Mouse (Mus musculus) stomach, postnatal 0 days (tissue): Measurements from ENCODE around the gene Ifna5. TPM values are rescaled to one million over a fixed set of nuclear protein-coding genes. Genes with fewer than 3 reads are reported as not detected.

Experiments
- ATAC-seq: fragments of 200-750 bp; cut with Nextera tagmentation; 2 replicates; pipeline ENCODE4 v1.8.0; 2017; ENCODE audit not compliant: low FRiP score, low TSS enrichment
- DNase-seq: peaks from one replicate; pipeline ENCODE4 v3.0.0-alpha.2; 2016; ENCODE audit warnings: low spot score
- H3K27ac ChIP-seq: fragments of 300-500 bp; sonication (generic); replicated peaks from 2 replicates; pipeline ENCODE4 v1.5.1; 2014; ENCODE audit warnings: mild to moderate bottlenecking, control low read depth
- H3K27me3 ChIP-seq: fragments of 300-500 bp; sonication (generic); 2 replicates; pipeline ENCODE4 v1.6.1; 2014; ENCODE audit warnings: low read length; ENCODE audit not compliant: control insufficient read depth, insufficient read depth
- H3K36me3 ChIP-seq: fragments of 300-500 bp; sonication (generic); 2 replicates; pipeline ENCODE4 v1.6.1; 2014; ENCODE audit warnings: low read length, mixed read lengths; ENCODE audit not compliant: control insufficient read depth, insufficient read depth
- H3K4me1 ChIP-seq: fragments of 300-500 bp; sonication (generic); replicated peaks from 2 replicates; pipeline ENCODE4 v1.6.1; 2014; ENCODE audit warnings: antibody characterized with exemption; ENCODE audit not compliant: control insufficient read depth, insufficient read depth
- H3K4me2 ChIP-seq: fragments of 300-500 bp; sonication (generic); replicated peaks from 2 replicates; pipeline ENCODE4 v1.6.1; 2014; ENCODE audit warnings: low read depth, mild to moderate bottlenecking, control low read depth, moderate library complexity
- H3K4me3 ChIP-seq: fragments of 300-500 bp; sonication (generic); 2 replicates; pipeline ENCODE4 v1.5.1; 2014; ENCODE audit warnings: low read depth, low read length, control low read depth
- H3K9ac ChIP-seq: fragments of 300-500 bp; sonication (generic); 2 replicates; pipeline ENCODE4 v1.6.1; 2014; ENCODE audit warnings: mild to moderate bottlenecking, low read length, control low read depth, mixed read lengths
- H3K9me3 ChIP-seq: fragments of 300-500 bp; sonication (generic); 2 replicates; pipeline ENCODE4 v1.6.1; 2016; ENCODE audit warnings: low read length; ENCODE audit not compliant: control insufficient read depth
- CTCF ChIP-seq: IDR thresholded peaks from 2 replicates; pipeline ENCODE4 v1.5.1; 2016; ENCODE audit warnings: antibody characterized with exemption, low read depth, mild to moderate bottlenecking, moderate library complexity
- EP300 ChIP-seq: optimal IDR thresholded peaks from 2 replicates; pipeline ENCODE3; 2016; ENCODE audit warnings: antibody characterized with exemption
- WGBS: fragments of 180-500 bp; shearing (Covaris S2); extraction: QIAGEN DNeasy Blood & Tissue Kit; methylation state at CpG from one replicate; pipeline ENCODE4 v1.1.7; 2014; 5-methylcytosine and 5-hydroxymethylcytosine counted together
- polyA plus RNA-seq: library from polyadenylated mRNA; unstranded; fragments of >200 nt; fragmentation: Nextera tagmentation; extraction: Ambion mirVana; gene quantifications from 2 replicates; pipeline ENCODE4 v1.2.1, GENCODE M21; 2015

Gene Ifna5
- polyA plus RNA-seq, 1 experiment from 2014 or later = not detected

DNA sequence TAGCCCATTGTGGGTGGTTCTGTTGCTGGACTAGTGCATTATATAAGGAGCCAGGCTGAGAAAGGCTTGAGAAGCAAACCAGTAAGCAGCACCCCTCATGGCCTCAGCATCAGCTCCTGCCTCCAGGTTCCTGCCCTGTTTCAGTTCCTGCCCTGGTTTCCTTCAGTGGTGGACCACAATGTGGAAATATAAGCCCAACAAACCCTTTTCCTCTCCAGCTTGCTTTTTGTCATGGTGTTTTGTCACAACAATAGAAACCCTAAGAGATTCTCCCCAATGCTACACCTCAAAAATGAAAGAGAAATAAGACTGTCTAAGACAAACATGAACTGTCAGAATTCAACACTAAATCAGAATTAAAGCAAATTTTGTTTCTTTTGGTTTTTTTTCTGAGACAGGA lies 23.9 kb downstream of the Ifna5 start:
- Histone ChIP-seq H3K27ac (no peak overlapping the region), H3K4me2 (no peak overlapping the region), H3K36me3 (no peaks in the 10 kb centered on the region), H3K9ac (no peak overlapping the region), H3K4me1 (no peaks in the 10 kb centered on the region), H3K4me3 (no peak overlapping the region), H3K9me3 (no peaks in the 10 kb centered on the region), H3K27me3 (no peaks in the 10 kb centered on the region)
- ATAC-seq = no peak
- no peak for DNase-seq
- no peak for TF ChIP-seq EP300
- TF ChIP-seq CTCF = no peak

DNA sequence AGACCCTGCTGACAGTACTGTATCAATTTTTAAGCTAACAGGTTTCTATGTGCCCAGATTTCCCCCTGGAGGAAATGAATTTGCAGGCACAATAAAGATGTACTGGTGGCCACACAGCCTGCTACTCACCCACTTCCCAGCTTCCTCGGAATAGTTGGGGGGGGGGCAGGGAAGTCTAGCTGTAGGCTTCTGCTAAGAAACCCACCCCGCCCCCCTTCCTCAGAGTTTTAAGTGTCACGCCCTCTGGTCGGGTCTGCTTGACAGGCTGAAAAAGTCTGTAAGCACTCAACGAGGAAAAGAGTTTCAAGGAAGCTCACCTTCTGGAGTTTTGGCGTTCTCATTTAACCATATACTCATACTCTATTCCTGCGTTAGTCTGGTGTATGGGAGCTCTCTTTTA lies 28.0 kb downstream of the Ifna5 start:
- Histone ChIP-seq H3K36me3 (no peaks in the 10 kb centered on the region), H3K9ac (no peak overlapping the region), H3K4me1 (0 out of 2 replicates have a peak, but pooled peaks cover 3% of the 10 kb centered on the region), H3K27me3 (no peaks in the 10 kb centered on the region), H3K27ac (no peak overlapping the region), H3K4me2 (no peak overlapping the region), H3K4me3 (no peak overlapping the region), H3K9me3 (no peaks in the 10 kb centered on the region)
- ATAC-seq (no peak), DNase-seq (no peak)
- 13% methylated on average over 7 of the region's 7 CpGs for WGBS
- no peak for TF ChIP-seq EP300
- no peak for TF ChIP-seq CTCF

DNA sequence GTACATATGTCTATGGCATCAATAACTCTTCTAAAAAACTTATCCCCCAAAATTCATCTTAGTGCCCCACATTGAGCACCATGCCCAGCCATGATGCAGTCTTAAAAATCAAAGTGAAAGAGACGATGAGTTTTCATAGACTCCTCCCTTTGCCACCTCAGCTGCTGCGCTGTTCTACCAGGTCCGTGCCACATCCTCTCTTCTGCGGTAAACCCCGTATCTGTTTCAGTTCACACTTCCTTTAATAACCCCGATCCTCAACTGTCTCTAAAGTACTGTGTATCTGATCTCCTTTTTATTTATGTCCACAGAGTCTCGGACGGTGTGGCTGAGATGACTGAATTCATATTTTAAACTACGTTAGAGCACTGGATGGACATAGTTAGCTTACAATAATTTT lies 29.3 kb downstream of the Ifna5 start:
- Histone ChIP-seq H3K9ac (no peak overlapping the region), H3K27me3 (no peaks in the 10 kb centered on the region), H3K9me3 (no peaks in the 10 kb centered on the region), H3K36me3 (no peaks in the 10 kb centered on the region), H3K4me3 (no peak overlapping the region), H3K27ac (no peak overlapping the region), H3K4me1 (0 out of 2 replicates have a peak, but pooled peaks cover 3% of the 10 kb centered on the region), H3K4me2 (no peak overlapping the region)
- DNase-seq = no peak
- TF ChIP-seq CTCF = no peak
- TF ChIP-seq EP300 = no peak
- ATAC-seq = no peak
- WGBS = 63% methylated on average over 9 of the region's 9 CpGs

DNA sequence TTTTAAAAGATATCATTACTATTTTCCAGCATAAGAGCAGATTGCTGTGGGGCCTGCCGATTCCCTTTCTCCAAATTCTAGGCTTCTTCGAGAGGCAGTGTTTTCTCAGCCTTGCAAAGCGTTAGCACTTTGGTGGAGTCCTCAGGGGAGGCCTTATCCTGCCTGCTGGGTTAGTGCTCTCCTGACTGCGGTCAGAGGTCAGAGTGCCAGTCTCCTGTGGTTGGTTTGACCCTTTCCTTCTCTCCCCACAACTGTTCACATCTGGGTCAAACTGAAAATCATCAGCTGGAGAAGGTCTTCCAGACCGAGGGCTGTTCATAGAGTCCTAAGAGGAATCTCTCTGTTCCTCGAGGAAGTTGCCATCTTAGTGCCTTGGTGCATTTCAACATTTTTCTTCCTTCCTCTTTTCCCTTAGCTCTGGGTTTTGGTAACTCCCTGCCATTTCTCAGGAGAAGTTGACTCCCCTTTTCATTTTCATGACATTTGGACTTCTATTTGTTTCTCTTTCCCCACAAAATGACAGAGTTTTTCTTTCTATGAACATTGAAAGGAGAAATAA lies 29.8 kb downstream of the Ifna5 start:
- Histone ChIP-seq H3K4me3 (no peak overlapping the region), H3K9me3 (no peaks in the 10 kb centered on the region), H3K4me1 (0 out of 2 replicates have a peak, but pooled peaks cover 3% of the 10 kb centered on the region), H3K27ac (no peak overlapping the region), H3K27me3 (no peaks in the 10 kb centered on the region), H3K4me2 (no peak overlapping the region), H3K36me3 (no peaks in the 10 kb centered on the region), H3K9ac (no peak overlapping the region)
- WGBS = 55% methylated on average over 6 of the region's 6 CpGs
- ATAC-seq (no peak), DNase-seq (no peak)
- no peak for TF ChIP-seq CTCF
- TF ChIP-seq EP300 = no peak

DNA sequence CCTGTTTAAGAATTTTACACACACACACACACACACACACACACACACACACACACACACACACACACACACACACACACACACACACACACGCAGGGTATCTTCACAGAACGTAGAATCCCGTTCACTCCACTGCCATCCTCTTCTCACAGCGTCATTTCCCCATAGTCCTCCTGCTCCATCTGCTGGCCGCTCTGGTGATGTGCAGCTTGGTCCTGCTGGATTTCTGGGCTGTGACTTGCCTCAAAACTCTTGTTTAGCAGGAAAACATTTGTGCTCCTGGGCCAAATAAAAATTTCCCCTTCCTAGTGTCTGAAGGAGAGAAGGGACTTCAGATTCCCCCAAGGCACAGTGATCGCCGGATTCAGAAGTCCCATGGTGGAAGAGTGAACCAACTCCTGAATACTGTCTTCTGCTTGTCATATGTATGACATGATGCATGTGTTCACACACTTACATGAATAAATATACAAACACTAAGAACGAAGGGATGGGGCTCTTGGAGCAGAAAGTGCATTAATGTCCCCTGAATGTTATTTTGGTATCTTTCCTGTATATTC lies 32.1 kb downstream of the Ifna5 start:
- Histone ChIP-seq H3K4me1 (0 out of 2 replicates have a peak, but pooled peaks cover 3% of the 10 kb centered on the region), H3K27me3 (no peaks in the 10 kb centered on the region), H3K36me3 (no peaks in the 10 kb centered on the region), H3K4me3 (peak overlapping the region; percentile 46), H3K9ac (peak overlapping the region; percentile 56; the same call in 1 of the 2 replicates), H3K4me2 (peak overlapping the region; percentile 80), H3K27ac (no peak overlapping the region), H3K9me3 (no peaks in the 10 kb centered on the region)
- under 1% methylated on average over 8 of the region's 8 CpGs for WGBS
- TF ChIP-seq EP300 (no peak), CTCF (peak; percentile 95)
- peak; percentile 75 for ATAC-seq
- peak; percentile 82 for DNase-seq
